Mouse (Mus musculus): ENCODE results near the gene Scrn3.

Gene Scrn3

GRCm38 (mm10) chr2:73274119-73274920 is 38.1 kb upstream of the Scrn3 start:
- peak in 1 of 2 experiments; percentile 44 for DNase-seq (ENCODE audit: low read depth in 1 of 2, low spot score in 2 of 2)

- DNase-seq (ENCODE audit: low read depth in 1 of 2, low spot score in 2 of 2): no peak
These were observed 37.0 kb upstream of the Scrn3 start for GRCm38 (mm10) chr2:73275261-73276040.

GRCm38 (mm10) chr2:73276141-73276571 is 36.2 kb upstream of the Scrn3 start:
- no peak for DNase-seq (ENCODE audit: low read depth in 1 of 2, low spot score in 2 of 2)

GRCm38 (mm10) chr2:73277021-73277708 is 35.2 kb upstream of the Scrn3 start:
- peak in 1 of 2 experiments; percentile 15 for DNase-seq (ENCODE audit: low read depth in 1 of 2, low spot score in 2 of 2)

- no peak for DNase-seq (ENCODE audit: low read depth in 1 of 2, low spot score in 2 of 2)
These were observed 34.7 kb upstream of the Scrn3 start for GRCm38 (mm10) chr2:73277709-73278075.

GRCm38 (mm10) chr2:73278131-73278854 is 34.1 kb upstream of the Scrn3 start:
- DNase-seq (ENCODE audit: low read depth in 1 of 2, low spot score in 2 of 2): peak in 1 of 2 experiments; percentile 72

GRCm38 (mm10) chr2:73278869-73279268 is 33.5 kb upstream of the Scrn3 start:
- DNase-seq (ENCODE audit: low read depth in 1 of 2, low spot score in 2 of 2): no peak

- DNase-seq (ENCODE audit: low read depth in 1 of 2, low spot score in 2 of 2): no peak
These were observed 32.9 kb upstream of the Scrn3 start for GRCm38 (mm10) chr2:73279271-73280038.

- DNase-seq (ENCODE audit: low read depth in 1 of 2, low spot score in 2 of 2): no peak
These were observed 31.9 kb upstream of the Scrn3 start for GRCm38 (mm10) chr2:73280356-73281047.

GRCm38 (mm10) chr2:73281048-73281661 is 31.2 kb upstream of the Scrn3 start:
- DNase-seq (ENCODE audit: low read depth in 1 of 2, low spot score in 2 of 2): no peak

- no peak for DNase-seq (ENCODE audit: low read depth in 1 of 2, low spot score in 2 of 2)
These were observed 30.7 kb upstream of the Scrn3 start for GRCm38 (mm10) chr2:73281707-73282106.

GRCm38 (mm10) chr2:73285630-73286029 is 26.8 kb upstream of the Scrn3 start:
- DNase-seq (ENCODE audit: low read depth in 1 of 2, low spot score in 2 of 2): no peak

- DNase-seq (ENCODE audit: low read depth in 1 of 2, low spot score in 2 of 2): no peak
These were observed 21.3 kb upstream of the Scrn3 start for GRCm38 (mm10) chr2:73291130-73291529.

- DNase-seq (ENCODE audit: low read depth in 1 of 2, low spot score in 2 of 2): no peak
These were observed 17.4 kb upstream of the Scrn3 start for GRCm38 (mm10) chr2:73295023-73295422.

GRCm38 (mm10) chr2:73298154-73298553 is 14.2 kb upstream of the Scrn3 start:
- no peak for DNase-seq (ENCODE audit: low read depth in 1 of 2, low spot score in 2 of 2)

- no peak for DNase-seq (ENCODE audit: low read depth in 1 of 2, low spot score in 2 of 2)
These were observed 13.6 kb upstream of the Scrn3 start for GRCm38 (mm10) chr2:73298841-73299240.

- DNase-seq (ENCODE audit: low read depth in 1 of 2, low spot score in 2 of 2): no peak
These were observed 10.4 kb upstream of the Scrn3 start for GRCm38 (mm10) chr2:73301979-73302378.

GRCm38 (mm10) chr2:73302722-73303121 is 9.7 kb upstream of the Scrn3 start:
- no peak for DNase-seq (ENCODE audit: low read depth in 1 of 2, low spot score in 2 of 2)

- DNase-seq (ENCODE audit: low read depth in 1 of 2, low spot score in 2 of 2): no peak
These were observed 7.9 kb upstream of the Scrn3 start for GRCm38 (mm10) chr2:73304506-73304905.

Measured in monocyte, adult 2 months (primary cell).